Mouse (Mus musculus): ENCODE data around the gene Ldlrad2. TPM values are rescaled to one million over a fixed set of nuclear protein-coding genes. Genes with fewer than 3 reads are reported as not detected.
"Not testable (repeated sequence)": the region's sequence is repeated elsewhere in the genome, so short reads cannot be mapped to it uniquely, and the experiment has no call there.

Ldlrad2 gene
- total RNA-seq (2021) = not detected

DNA sequence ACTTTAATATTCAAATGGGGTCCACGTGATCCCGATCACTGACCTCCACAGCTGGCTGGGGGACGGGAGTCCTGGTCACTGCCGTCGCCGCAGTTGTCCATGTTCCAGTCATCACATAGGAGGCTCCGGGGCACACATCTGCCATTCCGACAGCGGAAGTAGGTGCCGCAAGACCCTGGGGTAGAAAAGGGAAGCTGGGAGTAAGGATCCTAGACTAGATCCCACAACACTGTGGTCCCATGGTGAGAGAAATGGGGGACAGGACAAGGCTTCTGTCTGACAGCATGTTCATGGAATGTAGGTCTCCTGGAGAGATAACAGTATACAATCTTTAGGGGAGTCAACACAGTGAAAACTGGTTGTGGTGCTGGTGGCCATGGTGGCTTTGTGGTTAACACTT, at the start of gene Ldlrad2:
Ldlrad2 (minus strand) TSS at position 101 of the 400 bp plus-strand sequence.
- intact Hi-C loops (cut with DNase I) = no loop called here
- DNase-seq = no peak

- intact Hi-C loops (cut with DNase I) = no loop called here
- DNase-seq = no peak
These were observed 48.5 kb upstream of the Ldlrad2 start for GRCm38 (mm10) chr4:137622847-137623246.

- intact Hi-C loops (cut with DNase I) = no loop called here
- peak in 1 of 2 experiments; percentile 18 for DNase-seq
These were observed 35.9 kb upstream of the Ldlrad2 start for GRCm38 (mm10) chr4:137610256-137610655.

DNA sequence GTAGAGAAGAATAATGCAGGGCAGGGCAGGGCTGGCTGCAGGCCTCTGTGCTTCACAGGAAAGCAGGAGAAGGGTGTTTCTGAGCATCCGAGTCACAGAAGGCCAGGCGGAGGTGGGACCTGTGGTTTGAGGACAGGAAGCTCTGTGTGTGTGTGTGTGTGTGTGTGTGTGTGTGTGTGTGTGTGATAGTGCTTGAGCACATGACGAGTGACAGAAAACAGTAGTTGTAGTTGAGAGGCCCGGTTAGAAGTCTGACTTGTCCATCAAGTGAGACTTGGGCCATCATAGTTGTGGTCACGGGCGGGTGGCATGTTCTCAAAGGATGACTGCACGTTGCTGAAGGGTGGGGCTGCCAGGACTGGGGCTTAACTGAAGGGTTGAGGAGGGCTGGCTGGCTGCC, 35.3 kb upstream of the Ldlrad2 start:
- DNase-seq = peak in 1 of 2 experiments; percentile 23
- intact Hi-C loops (cut with DNase I) = no loop called here

GRCm38 (mm10) chr4:137609281-137609680, 34.9 kb upstream of the Ldlrad2 start:
- intact Hi-C loops (cut with DNase I) = no loop called here
- DNase-seq = no peak

- intact Hi-C loops (cut with DNase I) = no loop called here
These were observed 32.7 kb upstream of the Ldlrad2 start for GRCm38 (mm10) chr4:137607023-137607422.

DNA sequence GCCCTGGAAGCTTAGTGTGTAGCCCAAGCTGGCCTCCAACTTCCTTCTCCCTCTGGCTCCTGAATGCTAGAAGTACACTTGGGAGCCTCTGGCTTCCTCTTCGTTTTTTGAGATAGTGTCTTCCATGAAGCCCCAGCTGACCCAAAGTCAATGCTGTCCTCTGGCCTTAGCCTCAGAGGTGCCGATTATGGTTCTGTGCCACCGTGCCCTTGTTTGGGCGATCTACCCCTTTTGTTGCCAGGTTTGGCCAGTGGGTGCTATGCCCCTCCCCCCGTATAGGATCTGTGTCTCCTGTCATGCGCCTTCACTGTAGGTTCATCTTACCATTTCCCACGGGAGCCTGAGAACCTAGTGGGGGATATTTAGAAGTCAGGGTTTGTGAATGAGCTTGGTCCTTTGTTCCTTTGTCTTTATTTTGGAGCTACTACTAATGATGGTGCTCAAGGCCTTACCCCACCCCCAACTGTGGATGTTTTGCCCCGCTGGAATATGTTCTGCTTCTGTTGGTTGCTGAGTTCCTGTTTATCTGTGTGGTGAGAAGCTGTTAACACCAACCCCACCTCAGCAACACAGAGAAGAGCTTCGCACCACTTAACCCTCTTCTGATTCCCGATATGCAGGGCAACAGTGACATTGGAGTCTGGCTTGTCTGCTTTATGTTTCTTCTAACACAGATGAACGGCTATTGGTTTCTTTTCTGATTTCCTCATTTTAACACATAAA, 29.2 kb upstream of the Ldlrad2 start:
- DNase-seq = peak; percentile 22 to 35
- intact Hi-C loops (cut with DNase I) = no loop called here

More at GRCm38 (mm10) chr4:137607023-137607422, 32.7 kb upstream of the Ldlrad2 start:
- DNase-seq = no peak

GRCm38 (mm10) chr4:137598577-137598976, 24.2 kb upstream of the Ldlrad2 start:
- no peak for DNase-seq
- intact Hi-C loops (cut with DNase I) = no loop called here

DNA sequence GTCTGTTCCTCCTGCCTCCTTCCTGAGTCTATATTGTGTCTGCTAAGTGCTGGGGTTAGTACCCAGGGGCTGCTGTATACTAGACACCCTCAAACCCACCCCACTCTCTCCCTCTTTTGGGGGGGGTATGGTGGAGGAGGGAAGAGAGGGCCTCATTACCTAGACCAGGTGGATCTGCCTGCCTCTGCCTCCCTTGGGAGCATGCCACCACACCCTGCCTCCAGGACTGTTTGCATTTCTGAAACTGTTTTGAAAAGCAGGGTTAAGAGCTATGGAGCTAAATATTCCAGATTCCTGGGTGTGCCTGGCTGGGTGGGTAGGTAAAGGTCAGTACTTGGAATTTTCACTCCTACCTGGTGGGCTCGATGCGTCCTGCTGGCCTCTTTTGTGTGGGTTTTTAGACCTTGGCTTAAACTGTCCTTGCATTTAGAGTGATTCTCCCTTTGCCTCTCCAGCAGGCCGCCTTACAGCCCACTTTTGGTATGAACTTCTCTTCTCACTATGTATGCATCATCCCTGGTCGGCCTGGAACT, 22.8 kb upstream of the Ldlrad2 start:
- no peak for DNase-seq

GRCm38 (mm10) chr4:137594496-137595270, 20.3 kb upstream of the Ldlrad2 start:
- no peak for DNase-seq
- intact Hi-C loops (cut with DNase I) = no loop called here

More for the DNA sequence above, 22.8 kb upstream of the Ldlrad2 start:
- intact Hi-C loops (cut with DNase I) = no loop called here

GRCm38 (mm10) chr4:137593601-137594495, 19.5 kb upstream of the Ldlrad2 start, which contains the start of gene Usp48:
Gene Usp48 (plus strand): TSS chr4:137593755.
- intact Hi-C loops (cut with DNase I) = no loop called here
- peak; percentile 99 to 100 for DNase-seq

- DNase-seq = no peak
- intact Hi-C loops (cut with DNase I) = no loop called here
These were observed 16.6 kb upstream of the Ldlrad2 start for GRCm38 (mm10) chr4:137590961-137591360.

DNA sequence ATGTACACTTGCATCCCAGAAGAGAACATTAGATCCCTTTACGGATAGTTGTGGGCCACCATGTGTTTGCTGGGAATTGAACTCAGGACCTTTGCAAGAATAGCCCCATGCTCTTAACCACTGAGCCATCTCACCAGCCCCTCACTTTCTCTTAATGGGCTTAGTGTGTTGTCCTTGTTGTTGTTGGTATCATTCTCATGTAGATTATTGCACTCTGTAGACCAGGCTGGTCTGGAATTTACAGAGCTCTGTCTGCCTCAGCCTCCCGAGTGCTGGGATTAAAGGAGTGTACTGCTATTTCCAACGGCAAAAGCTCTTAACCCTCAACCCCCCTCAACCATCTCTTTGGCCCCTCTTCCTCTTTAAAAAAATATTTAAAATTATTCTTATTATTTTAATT, 15.2 kb upstream of the Ldlrad2 start:
- intact Hi-C loops (cut with DNase I) = no loop called here
- no peak for DNase-seq

DNA sequence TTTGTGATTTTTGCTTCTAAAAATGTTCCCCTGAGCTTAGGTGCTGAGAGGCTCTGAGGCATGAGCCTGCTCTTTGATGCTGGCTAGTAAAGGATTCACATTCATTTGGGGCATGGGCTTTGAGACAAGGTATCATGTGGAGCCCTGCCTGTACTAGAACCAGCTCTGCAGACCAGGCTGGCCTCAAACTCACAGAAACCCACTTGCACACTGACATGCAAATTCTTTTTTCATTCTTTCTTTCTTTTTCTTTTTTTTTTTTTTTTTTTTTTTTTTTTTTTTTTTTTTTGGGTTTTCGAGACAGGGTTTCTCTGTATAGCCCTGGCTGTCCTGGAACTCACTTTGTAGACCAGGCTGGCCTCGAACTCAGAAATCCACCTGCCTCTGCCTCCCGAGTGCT, 14.7 kb upstream of the Ldlrad2 start:
- DNase-seq; intact Hi-C loops (cut with DNase I): not testable (repeated sequence)

- intact Hi-C loops (cut with DNase I) = no loop called here
- no peak for DNase-seq
These were observed 7.4 kb upstream of the Ldlrad2 start for GRCm38 (mm10) chr4:137581815-137582214.

DNA sequence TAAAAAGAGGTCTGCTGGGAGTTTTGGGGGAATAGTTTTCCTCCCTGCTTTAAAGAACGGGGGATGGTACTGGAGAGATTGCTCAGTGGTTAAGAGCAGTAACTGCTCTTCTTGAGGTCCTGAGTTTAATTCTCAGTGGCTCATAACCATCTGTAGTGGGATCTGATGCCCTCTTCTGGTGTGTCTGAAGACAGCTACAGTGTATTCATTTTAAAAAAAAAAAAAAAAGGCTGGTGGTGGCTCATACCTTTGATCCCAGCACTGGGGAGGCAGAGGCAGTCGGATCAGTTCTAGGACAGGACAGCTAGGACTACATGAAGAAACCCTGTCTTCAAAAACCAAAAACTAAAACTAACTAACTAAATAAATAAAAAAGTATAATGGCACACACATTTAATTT, 5.9 kb upstream of the Ldlrad2 start:
- no peak for DNase-seq
- intact Hi-C loops (cut with DNase I) = no loop called here

- intact Hi-C loops (cut with DNase I) = loop anchor here (5.0 kb wide), 2 partner anchors 122 to 137 kb away; no protein-coding TSS in a partner anchor
- no peak for DNase-seq
These were observed 5.4 kb upstream of the Ldlrad2 start for GRCm38 (mm10) chr4:137579789-137580188.

- intact Hi-C loops (cut with DNase I) = loop anchor here (5.0 kb wide), 2 partner anchors 121 to 136 kb away; no protein-coding TSS in a partner anchor
- peak; percentile 63 to 77 for DNase-seq
These were observed 3.9 kb upstream of the Ldlrad2 start for GRCm38 (mm10) chr4:137578181-137578845.

GRCm38 (mm10) chr4:137577486-137577885, 3.1 kb upstream of the Ldlrad2 start:
- intact Hi-C loops (cut with DNase I) = loop anchor here (5.0 kb wide), 2 partner anchors 120 to 135 kb away; no protein-coding TSS in a partner anchor
- no peak for DNase-seq

- intact Hi-C loops (cut with DNase I) = no loop called here
- DNase-seq = no peak
These were observed 4.5 kb downstream of the Ldlrad2 start for GRCm38 (mm10) chr4:137569873-137570272.

All from heart, postnatal 10 days (tissue).